Mouse (Mus musculus) granulocyte monocyte progenitor cell, adult 5-6 weeks (primary cell): Measurements from ENCODE around the gene Gm17720. TPM values are rescaled to one million over a fixed set of nuclear protein-coding genes. Genes with fewer than 3 reads are reported as not detected.
"Not testable (repeated sequence)": the region's sequence is repeated elsewhere in the genome, so short reads cannot be mapped to it uniquely, and the experiment has no call there.

Source experiments
- ATAC-seq: replicated peaks from 2 replicates; pipeline ENCODE4 v1.8.0; 2016; ENCODE audit warnings: mild to moderate bottlenecking, moderate TSS enrichment, inconsistent platforms; ENCODE audit not compliant: poor library complexity, severe bottlenecking
- total RNA-seq, 2 experiments: library from RNA; stranded (forward) in 1 of 2; stranded (reverse) in 1 of 2; fragments of 200-712, 200-1000 nt in 1 of 2; fragments of >200 nt in 1 of 2; fragmentation: Nextera tagmentation in 1 of 2; gene quantifications; 2 replicates each; pipeline ENCODE4 v1.2.3; 2014 to 2017

Gene Gm17720
- total RNA-seq, 2 experiments from 2014 or later, result not detected

- ATAC-seq, result no peak
Measured at GRCm38 (mm10) chr8:110051208-110051607, 51.3 kb downstream of the Gm17720 start.

GRCm38 (mm10) chr8:110040509-110040908 is 62.0 kb downstream of the Gm17720 start:
- no peak for ATAC-seq

DNA sequence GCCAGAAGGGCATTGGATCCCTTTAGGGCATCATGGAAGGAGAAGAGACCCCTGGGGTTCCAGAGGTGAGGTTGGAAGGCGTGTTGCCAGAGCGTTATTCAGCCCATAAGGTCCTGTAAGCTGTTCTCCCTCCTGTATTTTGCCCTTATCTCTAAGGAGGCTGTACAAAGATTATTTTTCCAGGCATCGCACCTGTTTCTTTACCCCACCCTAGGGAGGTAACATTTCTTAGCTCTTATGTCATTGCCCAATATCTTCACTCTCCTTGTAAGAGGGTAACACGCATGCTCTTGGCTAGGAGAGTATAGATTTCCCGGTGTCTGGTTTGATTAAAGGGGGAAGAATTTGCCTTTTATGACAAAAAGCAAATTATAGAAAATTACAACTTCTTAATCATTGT is 62.9 kb downstream of the Gm17720 start, which contains the start of gene Chst4:
Chst4 (minus strand) TSS at position 82 of the 400 bp plus-strand sequence.
- ATAC-seq, result no peak

- ATAC-seq, result no peak
Measured at GRCm38 (mm10) chr8:110039216-110039615, 63.3 kb downstream of the Gm17720 start.

DNA sequence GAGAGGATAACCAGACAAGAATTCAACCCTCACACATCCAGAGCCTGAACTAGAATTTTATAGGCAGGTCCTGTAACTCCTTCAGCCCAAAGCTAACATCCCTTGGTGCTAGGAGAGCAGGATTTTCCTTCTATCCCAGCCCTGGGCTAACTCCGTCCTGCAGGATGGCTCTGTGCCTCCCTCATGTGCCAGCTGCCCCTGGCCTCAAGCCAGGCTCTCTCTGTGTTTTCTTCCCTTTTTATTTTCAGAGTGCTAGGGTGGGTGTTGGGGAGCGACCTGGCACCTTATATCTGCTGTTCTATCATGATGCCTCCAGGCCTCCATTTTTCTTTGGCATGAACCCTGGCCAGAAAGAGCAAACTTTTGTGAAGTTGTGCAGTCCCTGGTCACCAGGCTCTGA is 66.4 kb downstream of the Gm17720 start:
- ATAC-seq, result no peak

DNA sequence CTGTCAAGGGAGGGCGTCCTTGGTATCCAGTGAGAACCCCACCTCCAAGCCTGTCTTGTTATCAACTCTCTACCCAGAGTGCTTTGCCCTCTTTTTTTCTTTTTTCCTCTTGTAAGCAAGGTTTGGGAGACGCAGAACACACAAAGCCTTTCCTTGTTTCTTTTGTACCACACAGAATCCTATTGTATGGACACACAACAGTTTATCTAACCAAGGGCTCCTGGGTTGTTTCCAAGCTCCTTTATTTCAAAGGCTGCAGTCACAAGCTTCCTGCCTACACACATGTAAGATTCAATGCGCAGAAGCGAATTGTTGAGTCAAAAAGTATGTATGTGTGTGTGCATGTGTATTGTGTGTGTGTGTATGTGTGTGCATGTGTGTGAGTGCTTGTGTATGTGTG is 68.2 kb downstream of the Gm17720 start:
- no peak for ATAC-seq

DNA sequence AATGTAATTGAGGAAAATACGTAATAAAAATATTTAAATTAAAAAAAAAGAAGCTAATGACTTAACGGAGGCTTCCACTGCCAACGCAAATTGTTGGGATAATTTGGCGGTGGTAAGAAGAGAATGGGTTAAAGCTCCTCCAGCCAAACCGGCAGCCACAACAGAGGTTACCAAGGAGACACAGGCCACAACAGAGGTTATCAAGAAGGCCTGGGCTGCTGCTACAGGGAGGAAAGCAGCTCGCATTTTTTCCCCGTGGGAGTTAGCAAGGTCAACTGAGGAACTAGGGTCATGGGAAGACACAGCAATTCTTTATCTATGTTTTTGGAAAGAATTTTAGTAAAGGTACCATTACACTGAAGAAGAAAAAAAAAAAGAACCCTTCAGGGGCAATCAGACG is 68.8 kb downstream of the Gm17720 start:
- not testable (repeated sequence) for ATAC-seq

Other genes starting within 250 kb of the Gm17720 start
- gene Phlpp2, start 234.2 kb downstream of the Gm17720 start, total RNA-seq (2014; fragmentation: Nextera tagmentation), result 7.6 and 12.6 TPM in 2 replicates
- 8.8 and 9.6 TPM in 2 replicates for gene Phlpp2, start 234.2 kb downstream of the Gm17720 start, total RNA-seq (2017)
- not detected in 2 replicates for gene Marveld3, start 140.6 kb downstream of the Gm17720 start, total RNA-seq (2014; fragmentation: Nextera tagmentation)
- gene Marveld3, start 140.6 kb downstream of the Gm17720 start, total RNA-seq (2017), result not detected in 2 replicates
- not detected in 2 replicates for gene Tat, start 112.3 kb downstream of the Gm17720 start, total RNA-seq (2014; fragmentation: Nextera tagmentation)
- not detected in 2 replicates for gene Tat, start 112.3 kb downstream of the Gm17720 start, total RNA-seq (2017)
- gene Chst4, start 63.0 kb downstream of the Gm17720 start, total RNA-seq (2014; fragmentation: Nextera tagmentation), result not detected in 2 replicates
- gene Chst4, start 63.0 kb downstream of the Gm17720 start, total RNA-seq (2017), result not detected in 2 replicates
- gene Zfp612, start 23.0 kb downstream of the Gm17720 start, total RNA-seq (2014; fragmentation: Nextera tagmentation), result not detected in 2 replicates
- 0.15 TPM in 1 of 2 replicates, not detected in the other for gene Zfp612, start 23.0 kb downstream of the Gm17720 start, total RNA-seq (2017)
- not detected in 2 replicates for gene Gm21964, start 1.5 kb downstream of the Gm17720 start, total RNA-seq (2014; fragmentation: Nextera tagmentation)
- not detected in 2 replicates for gene Gm21964, start 1.5 kb downstream of the Gm17720 start, total RNA-seq (2017)
- not detected in 2 replicates for gene Calb2, start 65.5 kb upstream of the Gm17720 start, total RNA-seq (2014; fragmentation: Nextera tagmentation)
- gene Calb2, start 65.5 kb upstream of the Gm17720 start, total RNA-seq (2017), result not detected in 2 replicates
- gene Cmtr2, start 112.9 kb upstream of the Gm17720 start, total RNA-seq (2014; fragmentation: Nextera tagmentation), result 8.5 and 11.0 TPM in 2 replicates
- gene Cmtr2, start 112.9 kb upstream of the Gm17720 start, total RNA-seq (2017), result 14.2 and 17.2 TPM in 2 replicates
- gene Hydin, start 164.2 kb upstream of the Gm17720 start, total RNA-seq (2014; fragmentation: Nextera tagmentation), result not detected in 2 replicates
- not detected in 2 replicates for gene Hydin, start 164.2 kb upstream of the Gm17720 start, total RNA-seq (2017)